Mouse (Mus musculus) liver, adult 2 months (tissue): ENCODE measurements around the gene Gucy1a1. TPM values are rescaled to one million over a fixed set of nuclear protein-coding genes. Genes with fewer than 3 reads are reported as not detected.
A peak's percentile ranks its signal among the peaks of the same experiment; 100 is the strongest.

Experiments used
- DNase-seq: peaks from one replicate; pipeline ENCODE4 v3.0.0-alpha.2; 2011; ENCODE audit warnings: low read depth, low spot score; ENCODE audit errors: extremely low read depth
- H3K27ac ChIP-seq: fragments of 200-500 bp; replicated peaks from 2 replicates; pipeline ENCODE4 v1.5.1; 2012; ENCODE audit warnings: low read depth, mild to moderate bottlenecking, control low read depth, inconsistent platforms, low read length; ENCODE audit not compliant: insufficient read depth
- H3K27me3 ChIP-seq: fragments of 200-500 bp; 2 replicates; pipeline ENCODE4 v1.6.1; 2012; ENCODE audit warnings: mild to moderate bottlenecking, moderate library complexity, low read length, inconsistent platforms; ENCODE audit not compliant: control insufficient read depth, insufficient read depth
- H3K36me3 ChIP-seq: fragments of 200-500 bp; 2 replicates; pipeline ENCODE4 v1.6.1; 2012; ENCODE audit warnings: low read length, inconsistent platforms; ENCODE audit not compliant: control insufficient read depth, insufficient read depth
- H3K4me1 ChIP-seq: fragments of 200-500 bp; 2 replicates; pipeline ENCODE4 v1.6.1; 2011; ENCODE audit warnings: low read length; ENCODE audit not compliant: control insufficient read depth, insufficient read depth
- H3K4me3 ChIP-seq: fragments of 200-500 bp; 2 replicates; pipeline ENCODE4 v1.5.1; 2011; ENCODE audit warnings: low read depth, mild to moderate bottlenecking, control low read depth, low read length, moderate library complexity; ENCODE audit not compliant: insufficient read depth
- H3K79me2 ChIP-seq: fragments of 200-500 bp; 2 replicates; pipeline ENCODE4 v1.6.1; 2012; ENCODE audit warnings: inconsistent platforms, mild to moderate bottlenecking, low read length, moderate library complexity; ENCODE audit not compliant: control insufficient read depth, insufficient read depth
- H3K9ac ChIP-seq: fragments of 200-500 bp; 2 replicates; pipeline ENCODE4 v1.6.1; 2012; ENCODE audit warnings: low read depth, mild to moderate bottlenecking, control low read depth, inconsistent platforms, low read length
- CTCF ChIP-seq: fragments of 200-500 bp; IDR thresholded peaks from 2 replicates; pipeline ENCODE4 v1.5.1; 2011; ENCODE audit warnings: low read depth, low read length, control low read depth
- POLR2A ChIP-seq: fragments of 200-500 bp; IDR thresholded peaks from 2 replicates; pipeline ENCODE4 v1.6.1; 2011; ENCODE audit warnings: low read length, control low read depth; ENCODE audit not compliant: insufficient read depth; ENCODE audit errors: extremely low read depth
- WGBS: fragments of 180-500 bp; shearing (Covaris S2); methylation state at CpG from one replicate; pipeline ENCODE4 v1.1.7; 2018; 5-methylcytosine and 5-hydroxymethylcytosine counted together
- polyA plus RNA-seq: library from polyadenylated mRNA; depleted of rRNA; stranded (reverse); fragments of >200 nt; gene quantifications from 2 replicates; pipeline ENCODE4 v1.2.3, GENCODE M21; 2012
- total RNA-seq: library from RNA; depleted of rRNA; stranded (reverse); fragments of >200 nt; gene quantifications from 2 replicates; pipeline ENCODE4 v1.2.3, GENCODE M21; 2014

Gucy1a1 gene
- total and polyA plus RNA-seq, 2 experiments = 2.7 to 4.6 TPM

GRCm38 (mm10) chr3:82074201-82074851 lies 71.3 kb downstream of the Gucy1a1 start, which contains the start of gene Gucy1b1:
Gene Gucy1b1, minus strand, starts transcription at chr3:82074689.
- peak; percentile 37 for DNase-seq
- H3K36me3 ChIP-seq = no peaks in the 10 kb centered on the region
- H3K4me3 ChIP-seq = peak within 1 kb of the TSS; percentile 79
- H3K27ac ChIP-seq = peak within 1 kb of the TSS; percentile 43
- WGBS = 5% methylated on average over 25 of the region's 25 CpGs
- no peaks in the 10 kb centered on the region for H3K79me2 ChIP-seq
- peak within 1 kb of the TSS; percentile 68 for H3K9ac ChIP-seq
- peaks cover 10% of the 10 kb centered on the region; the same call in 1 of the 2 replicates for H3K27me3 ChIP-seq
- TF ChIP-seq POLR2A (peak; percentile 54; the same call in 1 of the 2 replicates), CTCF (no peak)
- H3K4me1 ChIP-seq = no peaks in the 10 kb centered on the region; the same call in 1 of the 2 replicates

DNA sequence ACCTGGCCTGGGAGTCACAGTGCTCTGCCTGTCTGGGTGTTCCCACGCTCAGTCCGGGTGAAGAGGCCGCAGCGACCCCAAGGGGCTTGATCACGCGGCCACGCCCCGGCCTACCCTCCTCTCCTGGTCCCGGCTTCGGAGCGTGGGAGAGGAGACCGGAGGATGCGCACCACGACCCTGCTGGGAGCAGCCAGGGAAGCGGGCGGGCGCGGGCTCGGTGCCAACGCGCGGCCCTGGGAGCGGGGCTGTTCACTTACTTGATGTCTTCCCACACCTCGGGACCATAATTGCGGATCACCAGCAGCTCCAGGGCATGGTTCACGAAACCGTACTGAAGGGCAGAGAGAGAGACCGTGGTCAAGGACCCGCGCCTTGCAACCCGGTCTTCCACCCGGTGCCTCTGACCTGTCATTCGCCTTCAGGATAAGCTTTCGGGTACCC lies 71.8 kb downstream of the Gucy1a1 start:
- no peaks in the 10 kb centered on the region for H3K36me3 ChIP-seq
- WGBS = 4% methylated on average over 34 of the region's 34 CpGs
- peak overlapping the region; percentile 43 for H3K27ac ChIP-seq
- peak overlapping the region; percentile 36 for H3K9ac ChIP-seq
- peak overlapping the region; percentile 79 for H3K4me3 ChIP-seq
- TF ChIP-seq CTCF (no peak), POLR2A (no peak)
- no peaks in the 10 kb centered on the region for H3K79me2 ChIP-seq
- H3K4me1 ChIP-seq = no peaks in the 10 kb centered on the region; the same call in 1 of the 2 replicates
- peaks cover 10% of the 10 kb centered on the region; the same call in 1 of the 2 replicates for H3K27me3 ChIP-seq
- no peak for DNase-seq

- Histone ChIP-seq H3K4me3 (no peak overlapping the region), H3K9ac (no peak overlapping the region), H3K4me1 (no peaks in the 10 kb centered on the region), H3K27ac (no peak overlapping the region), H3K79me2 (no peaks in the 10 kb centered on the region), H3K36me3 (no peaks in the 10 kb centered on the region), H3K27me3 (0 out of 2 replicates have a peak, but pooled peaks cover under 1% of the 10 kb centered on the region)
- no peak for DNase-seq
- TF ChIP-seq CTCF = no peak
- TF ChIP-seq POLR2A = no peak
- WGBS = 82% methylated on average over 5 of the region's 5 CpGs
Measured at GRCm38 (mm10) chr3:82067830-82068229, 77.8 kb downstream of the Gucy1a1 start.

DNA sequence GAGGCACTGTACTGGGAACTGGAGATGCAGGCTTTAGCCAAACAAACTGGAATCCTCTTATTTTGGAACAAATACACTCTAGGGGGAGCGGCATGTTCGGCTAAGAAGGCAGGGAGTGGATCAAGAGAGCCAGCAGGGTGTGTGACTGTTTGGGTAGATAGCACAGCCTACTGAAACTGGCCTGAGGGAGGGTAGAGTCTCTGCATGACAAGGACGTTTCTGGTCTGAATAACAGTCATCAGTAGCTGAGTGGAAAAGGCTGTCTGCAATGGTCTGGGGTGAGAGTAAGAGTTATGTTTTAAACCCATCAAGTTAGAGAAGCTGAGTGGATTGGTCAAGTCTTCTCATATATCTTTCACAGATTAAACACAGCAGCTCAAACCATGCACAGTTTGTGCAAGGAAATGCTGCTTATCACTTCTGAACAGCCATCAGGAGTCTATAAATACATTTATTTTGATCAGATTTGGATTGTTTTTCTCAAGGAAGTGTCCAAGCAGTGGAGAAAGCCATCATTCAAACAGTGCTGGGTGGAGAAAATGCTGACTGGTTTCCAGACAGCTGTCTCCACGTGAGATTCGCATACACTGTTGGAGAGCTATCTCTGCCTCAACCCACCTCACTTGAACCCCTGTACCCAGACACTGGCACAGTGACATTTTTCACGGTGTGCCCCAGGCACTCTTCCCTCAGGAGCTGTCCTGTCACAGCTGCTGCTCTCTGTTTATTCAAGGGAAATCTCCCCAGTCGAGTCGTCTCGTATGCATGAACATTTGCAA lies 84.0 kb downstream of the Gucy1a1 start:
- TF ChIP-seq POLR2A (no peak), CTCF (no peak)
- no peaks in the 10 kb centered on the region for H3K4me1 ChIP-seq
- H3K27ac ChIP-seq = peak overlapping the region; percentile 19; the same call in 1 of the 2 replicates
- H3K36me3 ChIP-seq = no peaks in the 10 kb centered on the region
- H3K79me2 ChIP-seq = no peaks in the 10 kb centered on the region
- no peak overlapping the region for H3K9ac ChIP-seq
- no peak for DNase-seq
- WGBS = 47% methylated on average over 9 of the region's 9 CpGs
- H3K4me3 ChIP-seq = no peak overlapping the region
- no peaks in the 10 kb centered on the region for H3K27me3 ChIP-seq

DNA sequence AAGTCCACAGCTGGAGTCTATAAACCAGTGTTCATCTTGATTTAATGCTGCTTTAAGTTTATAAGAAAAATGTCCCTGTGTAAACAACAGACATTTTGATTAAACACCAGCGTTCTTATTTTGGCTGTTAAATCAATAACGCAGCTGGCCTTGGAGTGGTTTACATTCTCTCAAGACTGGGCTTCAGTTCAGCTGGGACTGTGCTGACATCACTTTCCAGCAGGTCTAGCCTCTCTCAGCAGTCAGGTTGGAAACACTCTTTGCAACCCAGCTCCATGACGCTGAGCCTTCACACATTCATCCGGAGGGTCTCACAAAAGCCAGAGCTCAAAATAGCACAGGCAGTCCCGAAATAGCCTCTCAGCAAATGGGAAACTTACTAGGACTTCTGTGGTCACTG lies 88.4 kb downstream of the Gucy1a1 start:
- peak; percentile 39 for DNase-seq
- no peaks in the 10 kb centered on the region for H3K4me1 ChIP-seq
- no peaks in the 10 kb centered on the region for H3K36me3 ChIP-seq
- H3K27ac ChIP-seq = no peak overlapping the region
- no peak overlapping the region for H3K9ac ChIP-seq
- no peak for TF ChIP-seq POLR2A
- TF ChIP-seq CTCF = no peak
- no peak overlapping the region for H3K4me3 ChIP-seq
- no peaks in the 10 kb centered on the region for H3K27me3 ChIP-seq
- 54% methylated on average over 5 of the region's 5 CpGs for WGBS
- H3K79me2 ChIP-seq = no peaks in the 10 kb centered on the region
